Mouse (Mus musculus) midbrain, embryonic 13.5 days (tissue): ENCODE data around the gene Nudt8. TPM values are rescaled to one million over a fixed set of nuclear protein-coding genes. Genes with fewer than 3 reads are reported as not detected.

ENCODE experiments used
- ATAC-seq: fragments of 200-750 bp; cut with Nextera tagmentation; 2 replicates; pipeline ENCODE4 v1.8.0; 2017; ENCODE audit warnings: mild to moderate bottlenecking, moderate TSS enrichment, moderate library complexity
- H3K27ac ChIP-seq: fragments of 300-500 bp; sonication (generic); 2 replicates; pipeline ENCODE4 v1.5.1; 2015; ENCODE audit warnings: inconsistent platforms, mild to moderate bottlenecking, moderate library complexity
- H3K27me3 ChIP-seq: fragments of 300-500 bp; sonication (generic); 2 replicates; pipeline ENCODE4 v1.6.1; 2015; ENCODE audit warnings: mild to moderate bottlenecking, inconsistent platforms
- H3K36me3 ChIP-seq: fragments of 300-500 bp; sonication (generic); 2 replicates; pipeline ENCODE4 v1.6.1; 2015; ENCODE audit warnings: mild to moderate bottlenecking, inconsistent platforms
- H3K4me1 ChIP-seq: fragments of 300-500 bp; sonication (generic); replicated peaks from 2 replicates; pipeline ENCODE4 v1.6.1; 2015; ENCODE audit warnings: inconsistent platforms
- H3K4me2 ChIP-seq: fragments of 300-500 bp; sonication (generic); replicated peaks from 2 replicates; pipeline ENCODE4 v1.6.1; 2015; ENCODE audit warnings: moderate library complexity, mild to moderate bottlenecking, inconsistent platforms
- H3K4me3 ChIP-seq: fragments of 300-500 bp; sonication (generic); replicated peaks from 2 replicates; pipeline ENCODE4 v1.5.1; 2015; ENCODE audit warnings: mild to moderate bottlenecking, inconsistent platforms
- H3K9ac ChIP-seq: fragments of 300-500 bp; sonication (generic); replicated peaks from 2 replicates; pipeline ENCODE4 v1.6.1; 2015; ENCODE audit warnings: mild to moderate bottlenecking, inconsistent platforms
- H3K9me3 ChIP-seq: fragments of 300-500 bp; sonication (generic); 2 replicates; pipeline ENCODE4 v1.6.1; 2016; ENCODE audit warnings: mild to moderate bottlenecking, inconsistent platforms
- WGBS: fragments of 180-500 bp; shearing (Covaris S2); methylation state at CpG from one replicate; pipeline ENCODE4 v1.1.7; 2015; 5-methylcytosine and 5-hydroxymethylcytosine counted together
- polyA plus RNA-seq: library from polyadenylated mRNA; unstranded; fragments of >200 nt; fragmentation: Nextera tagmentation; extraction: Ambion mirVana; gene quantifications from 2 replicates; pipeline ENCODE4 v1.2.1, GENCODE M21; 2015

Gene Nudt8
- polyA plus RNA-seq, 1 experiment from 2014 or later = 26.4 TPM

DNA sequence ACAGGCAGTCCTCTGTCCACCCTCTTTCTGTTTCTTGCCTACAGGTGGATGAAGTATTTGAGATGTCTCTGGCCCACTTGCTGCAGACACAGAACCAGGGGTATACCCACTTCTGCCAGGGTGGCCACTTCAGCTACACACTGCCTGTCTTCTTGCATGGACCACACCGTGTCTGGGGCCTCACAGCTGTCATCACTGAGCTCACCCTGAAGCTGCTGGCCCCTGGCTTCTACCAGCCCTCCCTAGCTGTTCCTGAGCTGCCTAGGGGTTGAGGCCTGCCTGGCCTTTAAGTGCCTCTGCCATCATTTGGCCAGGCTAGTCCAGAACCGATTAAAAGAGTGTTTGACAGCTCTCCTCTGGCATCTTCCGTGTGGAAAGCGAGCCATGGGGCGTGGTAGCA, 1.4 kb downstream of the Nudt8 start:
- Histone ChIP-seq H3K27ac (0 out of 2 replicates have a peak overlapping the region, but pooled peaks have one; percentile 97), H3K27me3 (peaks cover 3% of the 10 kb centered on the region), H3K36me3 (peaks cover 20% of the 10 kb centered on the region), H3K4me3 (no peak overlapping the region), H3K9me3 (no peaks in the 10 kb centered on the region), H3K4me2 (peak overlapping the region; percentile 86), H3K4me1 (peaks cover 19% of the 10 kb centered on the region), H3K9ac (peak overlapping the region; percentile 88; the same call in 1 of the 2 replicates)
- ATAC-seq = no peak
- 93% methylated on average over 5 of the region's 5 CpGs for WGBS

DNA sequence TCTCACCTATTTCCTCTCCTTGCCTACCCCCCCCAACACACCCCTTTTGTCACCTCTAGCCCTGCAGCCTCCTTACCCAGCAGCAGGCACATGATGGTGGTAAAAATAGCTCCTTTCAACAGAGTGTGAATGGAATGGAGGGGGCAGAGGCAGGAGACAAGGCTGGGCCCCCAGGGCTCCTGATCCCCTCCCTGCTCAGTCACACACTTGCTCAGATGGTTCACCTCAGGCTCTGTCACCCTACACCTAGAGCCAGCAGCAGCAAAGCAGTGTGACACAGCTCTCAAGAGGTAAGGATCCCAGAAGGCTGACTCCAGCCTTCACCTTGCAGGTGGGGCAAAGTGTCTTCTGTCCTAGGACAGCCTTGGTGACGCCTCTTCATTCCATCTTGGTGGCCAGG, 2.7 kb downstream of the Nudt8 start, which contains the start of gene Doc2g:
Doc2g (plus strand) TSS at position 202 of the 400 bp plus-strand sequence.
- 95% methylated on average over 1 of the region's 1 CpGs for WGBS
- Histone ChIP-seq H3K9ac (peak within 1 kb of the TSS; percentile 88; the same call in 1 of the 2 replicates), H3K4me2 (no peak within 1 kb of the TSS), H3K9me3 (no peaks in the 10 kb centered on the region), H3K27me3 (peaks cover 3% of the 10 kb centered on the region; the same call in 1 of the 2 replicates), H3K4me1 (peaks cover 19% of the 10 kb centered on the region), H3K4me3 (no peak within 1 kb of the TSS), H3K27ac (no peak within 1 kb of the TSS), H3K36me3 (peaks cover 34% of the 10 kb centered on the region)
- no peak for ATAC-seq

DNA sequence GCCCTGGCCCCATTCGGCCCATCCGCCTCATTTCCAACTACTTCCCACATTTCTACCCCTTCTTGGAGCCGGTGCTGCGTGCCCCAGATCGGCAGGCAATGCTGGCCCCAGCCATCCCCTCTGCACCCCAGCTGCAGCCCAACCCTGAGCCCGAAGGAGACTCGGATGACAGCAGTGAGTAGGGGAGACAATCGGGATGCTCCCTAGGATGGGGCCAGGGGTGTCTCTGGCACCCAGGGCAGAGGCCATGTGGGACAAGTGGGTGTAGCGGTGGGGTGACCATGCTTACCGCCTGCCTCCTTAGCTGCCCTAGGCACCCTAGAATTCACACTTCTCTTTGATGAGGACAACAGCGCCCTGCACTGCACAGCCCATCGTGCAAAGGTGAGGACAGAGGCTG, 3.3 kb downstream of the Nudt8 start:
- Histone ChIP-seq H3K36me3 (peaks cover 39% of the 10 kb centered on the region), H3K9me3 (no peaks in the 10 kb centered on the region), H3K9ac (no peak overlapping the region), H3K4me3 (no peak overlapping the region), H3K4me1 (peaks cover 19% of the 10 kb centered on the region), H3K4me2 (no peak overlapping the region), H3K27me3 (peaks cover 3% of the 10 kb centered on the region; the same call in 1 of the 2 replicates), H3K27ac (no peak overlapping the region)
- WGBS = 79% methylated on average over 12 of the region's 12 CpGs
- no peak for ATAC-seq

DNA sequence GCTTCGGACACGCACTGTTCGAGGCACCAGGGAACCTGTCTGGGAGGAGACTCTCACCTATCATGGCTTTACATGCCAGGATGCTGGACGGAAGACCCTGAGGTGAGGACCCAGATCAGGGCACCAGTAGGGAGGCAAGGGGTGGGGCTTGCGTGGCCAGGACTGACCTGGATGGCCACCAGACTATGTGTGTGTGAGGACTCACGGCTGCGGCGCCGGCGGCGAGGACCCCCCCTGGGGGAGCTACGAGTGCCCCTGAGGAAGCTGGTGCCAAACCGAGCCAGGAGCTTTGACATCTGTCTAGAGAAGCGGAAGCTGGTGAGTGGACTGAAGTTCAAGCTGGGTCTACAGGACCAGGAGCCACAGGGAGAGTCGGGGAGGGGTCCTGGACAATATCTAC, 4.0 kb downstream of the Nudt8 start:
- no peak overlapping the region for H3K4me3 ChIP-seq
- H3K27ac ChIP-seq = no peak overlapping the region
- WGBS = 89% methylated on average over 15 of the region's 15 CpGs
- no peaks in the 10 kb centered on the region for H3K9me3 ChIP-seq
- ATAC-seq = no peak
- H3K4me1 ChIP-seq = peaks cover 18% of the 10 kb centered on the region
- H3K36me3 ChIP-seq = peaks cover 46% of the 10 kb centered on the region
- peaks cover 3% of the 10 kb centered on the region; the same call in 1 of the 2 replicates for H3K27me3 ChIP-seq
- H3K9ac ChIP-seq = no peak overlapping the region; the same call in 1 of the 2 replicates
- no peak overlapping the region for H3K4me2 ChIP-seq

DNA sequence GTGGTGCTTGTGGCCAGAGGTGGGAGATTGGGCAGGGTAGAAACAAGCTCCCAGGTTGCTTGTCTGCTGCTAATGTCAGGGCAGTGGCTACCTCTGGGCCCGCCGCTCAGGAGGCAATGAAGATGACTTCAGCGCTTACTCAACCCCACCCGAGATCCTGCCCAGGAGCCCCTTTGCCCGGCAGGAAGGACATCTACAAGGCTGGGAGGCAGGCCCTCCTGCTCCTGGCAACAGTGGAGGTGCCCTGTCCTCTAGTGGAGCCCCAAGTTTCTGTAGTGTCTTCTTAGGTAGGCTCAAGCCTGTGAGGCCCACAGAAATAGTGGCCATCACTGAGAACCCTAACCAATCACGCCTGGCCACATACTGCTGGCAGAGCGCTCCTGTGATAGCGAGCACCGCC, 4.7 kb downstream of the Nudt8 start:
- Histone ChIP-seq H3K36me3 (peaks cover 53% of the 10 kb centered on the region), H3K9ac (no peak overlapping the region), H3K27ac (no peak overlapping the region), H3K4me3 (no peak overlapping the region), H3K4me1 (peaks cover 12% of the 10 kb centered on the region), H3K4me2 (no peak overlapping the region), H3K9me3 (no peaks in the 10 kb centered on the region), H3K27me3 (0 out of 2 replicates have a peak, but pooled peaks cover 3% of the 10 kb centered on the region)
- 90% methylated on average over 9 of the region's 9 CpGs for WGBS
- ATAC-seq = no peak

DNA sequence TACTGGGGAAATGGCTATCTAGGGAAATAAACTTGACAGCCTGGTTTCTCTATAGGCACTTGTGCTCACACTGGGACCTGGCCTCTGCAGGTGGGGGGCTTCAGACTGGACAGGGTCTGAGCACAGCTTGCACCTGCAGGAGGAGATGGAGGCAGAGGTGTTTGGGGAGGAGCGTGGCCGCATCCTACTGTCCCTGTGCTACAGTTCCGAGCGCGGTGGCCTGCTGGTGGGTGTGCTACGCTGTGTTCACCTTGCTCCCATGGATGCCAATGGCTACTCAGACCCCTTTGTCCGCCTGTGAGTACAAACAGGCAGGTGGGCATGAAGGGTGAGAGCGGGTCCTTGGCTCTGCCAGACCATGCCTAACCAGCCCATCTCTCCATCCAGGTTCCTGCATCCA, 5.6 kb downstream of the Nudt8 start:
- WGBS = 95% methylated on average over 8 of the region's 8 CpGs
- H3K36me3 ChIP-seq = peaks cover 58% of the 10 kb centered on the region
- H3K9ac ChIP-seq = no peak overlapping the region
- no peak overlapping the region for H3K4me3 ChIP-seq
- ATAC-seq = no peak
- peaks cover 11% of the 10 kb centered on the region for H3K4me1 ChIP-seq
- 0 out of 2 replicates have a peak, but pooled peaks cover 3% of the 10 kb centered on the region for H3K27me3 ChIP-seq
- no peaks in the 10 kb centered on the region for H3K9me3 ChIP-seq
- no peak overlapping the region for H3K4me2 ChIP-seq
- no peak overlapping the region for H3K27ac ChIP-seq

DNA sequence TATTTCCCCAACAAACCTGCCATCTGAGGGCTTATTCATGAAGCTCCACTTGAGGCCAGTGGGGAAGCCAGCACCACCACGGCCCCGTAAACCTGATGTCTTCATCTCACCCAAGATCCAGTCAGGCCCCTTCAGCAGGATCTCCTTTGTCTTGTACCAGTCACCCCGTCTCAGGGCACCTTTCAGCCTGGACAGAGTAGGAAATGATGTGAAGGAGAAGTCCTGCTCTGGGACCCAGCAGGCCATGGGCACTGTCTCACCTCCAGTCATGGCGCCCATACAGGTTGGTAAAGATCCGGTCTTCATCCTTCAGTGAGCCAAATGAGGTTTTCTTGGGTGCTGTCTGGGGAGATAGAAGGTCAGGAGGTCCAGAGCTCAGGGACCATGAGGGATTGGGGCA, 10.7 kb downstream of the Nudt8 start:
- peaks cover 16% of the 10 kb centered on the region for H3K4me1 ChIP-seq
- peaks cover 46% of the 10 kb centered on the region for H3K36me3 ChIP-seq
- no peaks in the 10 kb centered on the region for H3K9me3 ChIP-seq
- ATAC-seq = no peak
- no peaks in the 10 kb centered on the region for H3K27me3 ChIP-seq
- no peak overlapping the region for H3K4me3 ChIP-seq
- peak overlapping the region; percentile 73; the same call in 1 of the 2 replicates for H3K4me2 ChIP-seq
- WGBS = 90% methylated on average over 5 of the region's 5 CpGs
- no peak overlapping the region for H3K27ac ChIP-seq
- H3K9ac ChIP-seq = no peak overlapping the region

DNA sequence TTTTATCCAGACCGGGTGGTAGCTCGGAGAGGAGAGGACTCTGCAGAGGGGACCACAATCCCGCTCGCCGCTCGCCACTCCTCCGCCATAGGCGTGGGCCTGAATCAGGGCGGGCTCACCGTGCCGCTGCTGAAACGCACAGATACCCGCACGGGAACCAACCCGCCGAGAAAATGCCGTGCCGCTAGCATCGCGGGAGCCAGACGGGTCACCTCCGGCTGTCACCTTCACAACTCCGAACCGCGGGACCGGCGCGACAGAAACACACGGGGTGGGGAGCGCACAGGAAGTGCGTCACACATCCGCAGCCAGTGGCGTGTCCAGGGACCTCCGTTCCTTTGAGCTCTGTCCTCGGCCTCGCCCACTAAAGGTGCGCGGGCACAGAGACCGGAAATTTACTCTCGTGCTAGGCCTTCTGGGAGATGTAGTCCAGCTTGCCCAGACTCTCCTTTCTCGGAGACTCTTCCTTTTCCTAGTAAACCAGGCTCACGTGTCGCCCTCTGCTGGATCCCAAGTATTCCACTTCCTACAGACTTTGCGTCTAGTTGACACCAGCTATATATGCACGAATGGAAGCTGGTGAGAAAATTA, 12.1 kb downstream of the Nudt8 start, which contains the start of gene Ndufv1:
Ndufv1 (minus strand) TSS at position 375 of the 591 bp plus-strand sequence.
- WGBS = under 1% methylated on average over 45 of the region's 45 CpGs
- peak within 1 kb of the TSS; percentile 73 for H3K4me2 ChIP-seq
- peak within 1 kb of the TSS; percentile 79 for H3K9ac ChIP-seq
- peak; percentile 100 for ATAC-seq
- no peaks in the 10 kb centered on the region; the same call in 1 of the 2 replicates for H3K27me3 ChIP-seq
- H3K4me1 ChIP-seq = peaks cover 16% of the 10 kb centered on the region
- H3K36me3 ChIP-seq = peaks cover 31% of the 10 kb centered on the region
- peak within 1 kb of the TSS; percentile 53 for H3K27ac ChIP-seq
- H3K9me3 ChIP-seq = no peaks in the 10 kb centered on the region
- peak within 1 kb of the TSS; percentile 88 for H3K4me3 ChIP-seq

DNA sequence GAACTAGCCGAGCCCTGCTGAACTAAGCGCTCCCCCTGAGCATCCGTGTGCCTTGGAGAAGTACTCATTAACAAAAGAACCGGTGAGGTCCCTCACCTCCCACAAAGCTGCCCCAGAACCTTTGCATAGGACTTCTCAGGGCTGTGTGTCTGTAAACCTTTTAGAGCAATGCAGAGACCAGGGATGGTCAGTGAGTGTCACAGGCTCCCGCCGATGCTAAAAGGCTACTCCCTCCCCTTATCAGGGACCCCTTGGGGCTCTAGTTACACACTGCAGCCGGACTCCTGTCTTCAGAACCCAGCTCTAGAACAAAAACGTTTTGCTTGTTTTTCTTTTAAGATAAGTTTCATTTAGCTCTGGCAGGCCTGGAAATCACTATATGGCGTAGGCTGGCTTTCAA, 12.7 kb downstream of the Nudt8 start:
- H3K27me3 ChIP-seq = no peaks in the 10 kb centered on the region; the same call in 1 of the 2 replicates
- no peaks in the 10 kb centered on the region for H3K9me3 ChIP-seq
- no peak; the same call in 1 of the 2 replicates for ATAC-seq
- H3K27ac ChIP-seq = no peak overlapping the region
- peaks cover 26% of the 10 kb centered on the region for H3K36me3 ChIP-seq
- whole genome bisulfite sequencing = 28% methylated on average over 9 of the region's 9 CpGs
- peaks cover 16% of the 10 kb centered on the region for H3K4me1 ChIP-seq
- peak overlapping the region; percentile 45 for H3K4me2 ChIP-seq
- peak overlapping the region; percentile 88 for H3K4me3 ChIP-seq
- H3K9ac ChIP-seq = 0 out of 2 replicates have a peak overlapping the region, but pooled peaks have one; percentile 10

DNA sequence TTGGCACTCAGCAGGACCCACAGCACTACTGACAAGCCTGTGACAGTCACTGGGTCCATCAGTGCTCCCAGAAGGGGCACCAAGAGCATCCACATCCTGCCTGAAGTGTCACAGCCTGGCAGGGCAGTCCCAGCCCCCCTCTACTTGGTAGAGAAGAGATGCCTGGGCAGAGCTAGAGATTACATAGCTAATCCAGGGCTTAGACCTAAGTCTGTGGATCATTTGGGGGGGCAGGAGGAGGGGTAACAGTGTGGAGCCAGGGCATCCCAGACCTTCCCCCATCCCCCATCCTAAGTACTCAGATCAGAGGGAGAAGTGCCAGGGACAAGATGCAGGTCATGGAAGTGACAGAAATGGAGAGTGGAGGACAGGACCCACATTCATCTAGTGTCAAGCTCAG, 14.4 kb downstream of the Nudt8 start:
- H3K27me3 ChIP-seq = no peaks in the 10 kb centered on the region; the same call in 1 of the 2 replicates
- H3K4me2 ChIP-seq = no peak overlapping the region
- H3K36me3 ChIP-seq = peaks cover 8% of the 10 kb centered on the region
- H3K9ac ChIP-seq = no peak overlapping the region
- peaks cover 23% of the 10 kb centered on the region for H3K4me1 ChIP-seq
- no peak overlapping the region for H3K4me3 ChIP-seq
- H3K27ac ChIP-seq = no peak overlapping the region
- no peaks in the 10 kb centered on the region for H3K9me3 ChIP-seq
- no peak for ATAC-seq

DNA sequence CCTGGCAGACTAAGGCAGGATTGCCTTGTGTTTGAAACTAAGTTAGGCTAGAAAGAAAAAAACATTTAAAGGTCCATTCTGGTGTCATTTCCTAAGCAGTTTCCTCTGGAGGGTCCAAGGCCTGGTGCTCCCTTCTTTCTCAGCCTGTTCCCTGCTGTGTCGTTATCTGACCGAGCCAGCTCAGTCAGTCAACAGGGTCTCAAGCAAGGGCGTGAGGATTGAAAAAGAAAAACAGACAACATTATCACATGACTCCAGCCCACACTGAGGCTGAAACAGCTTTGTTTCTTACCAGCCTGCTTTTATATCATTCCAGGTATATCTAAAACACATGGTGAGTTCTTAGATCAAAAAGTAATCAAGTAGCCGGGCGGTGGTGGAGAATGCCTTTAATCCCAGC, 15.3 kb downstream of the Nudt8 start:
- H3K4me2 ChIP-seq = no peak overlapping the region
- H3K27me3 ChIP-seq = no peaks in the 10 kb centered on the region; the same call in 1 of the 2 replicates
- WGBS = 69% methylated on average over 5 of the region's 5 CpGs
- H3K4me3 ChIP-seq = no peak overlapping the region
- no peak overlapping the region for H3K9ac ChIP-seq
- no peak for ATAC-seq
- peaks cover 3% of the 10 kb centered on the region; the same call in 1 of the 2 replicates for H3K36me3 ChIP-seq
- peaks cover 23% of the 10 kb centered on the region for H3K4me1 ChIP-seq
- H3K9me3 ChIP-seq = no peaks in the 10 kb centered on the region
- H3K27ac ChIP-seq = no peak overlapping the region

DNA sequence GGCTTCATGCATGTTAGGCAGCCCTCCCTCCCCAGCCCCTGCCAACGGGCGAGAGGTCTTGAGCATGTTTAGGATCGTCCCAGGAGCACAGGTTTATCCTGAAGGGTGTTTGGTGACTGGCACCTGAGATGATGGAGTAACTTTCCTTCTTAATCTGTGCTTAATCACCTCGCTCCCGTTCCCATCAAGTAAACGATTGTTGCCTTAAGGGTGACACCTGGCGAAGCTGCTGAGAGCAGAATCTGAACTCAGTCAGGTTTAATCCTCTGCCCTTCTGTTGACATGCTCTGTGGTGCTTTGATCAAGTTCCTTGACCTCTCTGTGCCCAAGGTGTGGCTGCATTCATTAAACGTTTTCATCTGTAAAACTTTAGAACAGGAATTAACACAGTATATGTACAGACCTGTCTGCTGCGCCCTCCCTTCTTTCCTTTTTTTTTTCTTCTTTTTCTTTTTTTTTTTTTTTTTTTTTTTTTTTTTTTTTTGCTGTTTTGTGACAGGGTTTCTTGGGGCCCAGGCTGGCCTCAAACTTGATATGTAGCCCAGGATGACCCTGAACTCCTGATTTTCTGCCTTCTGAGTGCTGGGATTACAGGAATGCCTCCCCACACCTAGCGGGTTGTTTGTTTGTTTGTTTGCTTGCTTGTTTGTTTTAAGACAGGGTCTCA, 17.7 kb downstream of the Nudt8 start:
- Histone ChIP-seq H3K36me3 (no peaks in the 10 kb centered on the region), H3K9me3 (no peaks in the 10 kb centered on the region), H3K9ac (no peak overlapping the region), H3K27me3 (no peaks in the 10 kb centered on the region; the same call in 1 of the 2 replicates), H3K4me3 (no peak overlapping the region), H3K27ac (no peak overlapping the region), H3K4me2 (no peak overlapping the region), H3K4me1 (peaks cover 8% of the 10 kb centered on the region; the same call in 1 of the 2 replicates)
- ATAC-seq = no peak
- 65% methylated on average over 10 of the region's 10 CpGs for WGBS
